Mouse (Mus musculus) lung, embryonic 15.5 days (tissue): ENCODE data around the gene Haus2. TPM values are rescaled to one million over a fixed set of nuclear protein-coding genes. Genes with fewer than 3 reads are reported as not detected.
A peak's percentile ranks its signal among the peaks of the same experiment; 100 is the strongest.

Experiments
- ATAC-seq: fragments of 200-750 bp; cut with Nextera tagmentation; 2 replicates; pipeline ENCODE4 v1.8.0; 2017; ENCODE audit warnings: moderate number of reproducible peaks, borderline replicate concordance; ENCODE audit not compliant: low FRiP score, low TSS enrichment; ENCODE audit errors: extremely low read depth
- H3K27ac ChIP-seq: fragments of 300-500 bp; sonication (generic); 2 replicates; pipeline ENCODE4 v1.5.1; 2015; ENCODE audit warnings: moderate library complexity, mild to moderate bottlenecking, inconsistent platforms
- H3K27me3 ChIP-seq: fragments of 300-500 bp; sonication (generic); 2 replicates; pipeline ENCODE4 v1.6.1; 2015; ENCODE audit warnings: inconsistent platforms
- H3K36me3 ChIP-seq: fragments of 300-500 bp; sonication (generic); 2 replicates; pipeline ENCODE4 v1.6.1; 2015; ENCODE audit warnings: inconsistent platforms
- H3K4me1 ChIP-seq: fragments of 300-500 bp; sonication (generic); 2 replicates; pipeline ENCODE4 v1.6.1; 2015; ENCODE audit warnings: inconsistent platforms
- H3K4me2 ChIP-seq: fragments of 300-500 bp; sonication (generic); 2 replicates; pipeline ENCODE4 v1.6.1; 2015; ENCODE audit warnings: inconsistent platforms, mild to moderate bottlenecking, moderate library complexity
- H3K4me3 ChIP-seq: fragments of 300-500 bp; sonication (generic); 2 replicates; pipeline ENCODE4 v1.5.1; 2015; ENCODE audit warnings: mild to moderate bottlenecking, inconsistent platforms
- H3K9ac ChIP-seq: fragments of 300-500 bp; sonication (generic); 2 replicates; pipeline ENCODE4 v1.6.1; 2015; ENCODE audit warnings: inconsistent platforms
- H3K9me3 ChIP-seq: fragments of 300-500 bp; sonication (generic); 2 replicates; pipeline ENCODE4 v1.6.1; 2016; ENCODE audit warnings: inconsistent platforms
- WGBS: fragments of 180-500 bp; shearing (Covaris S2); methylation state at CpG from one replicate; pipeline ENCODE4 v1.1.7; 2015; 5-methylcytosine and 5-hydroxymethylcytosine counted together
- polyA plus RNA-seq: library from polyadenylated mRNA; unstranded; fragments of >200 nt; fragmentation: Nextera tagmentation; extraction: Ambion mirVana; gene quantifications from 2 replicates; pipeline ENCODE4 v1.2.1, GENCODE M21; 2015

Haus2 gene
- polyA plus RNA-seq, 1 experiment from 2014 or later: 21.9 TPM

DNA sequence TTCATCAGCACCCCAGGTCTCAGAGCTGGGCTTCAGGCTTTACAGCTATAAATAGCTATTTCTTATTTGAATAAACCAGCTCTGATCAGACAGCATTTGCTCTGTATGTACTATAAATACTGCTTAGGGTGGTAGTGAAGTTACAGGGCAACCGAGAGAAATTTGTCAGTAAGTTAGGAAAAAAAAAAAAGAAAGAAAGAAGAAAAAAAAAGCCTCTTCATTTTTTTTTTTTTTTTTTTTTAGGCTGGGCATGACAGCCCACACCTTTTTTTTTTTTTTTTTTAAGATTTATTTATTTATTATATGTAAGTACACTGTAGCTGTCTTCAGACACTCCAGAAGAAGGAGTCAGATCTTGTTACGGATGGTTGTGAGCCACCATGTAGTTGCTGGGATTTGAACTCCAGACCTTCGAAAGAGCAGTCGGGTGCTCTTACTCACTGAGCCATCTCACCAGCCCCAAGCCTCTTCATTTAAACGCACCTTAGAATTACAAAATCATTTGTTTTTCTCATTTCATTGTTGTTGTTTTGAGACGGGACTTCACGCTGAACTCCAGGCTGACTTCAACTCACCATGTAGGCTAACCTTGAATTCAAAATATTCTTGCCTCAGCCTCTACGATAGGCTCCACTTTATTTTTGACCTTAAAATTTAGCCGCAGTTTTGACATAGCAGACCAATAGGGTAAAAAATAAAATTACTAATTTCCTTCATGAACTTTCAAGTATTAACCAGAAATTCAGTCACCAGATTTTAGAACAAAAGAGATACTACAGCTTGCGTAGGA lies 19.1 kb downstream of the Haus2 start:
- WGBS: 24% methylated on average over 10 of the region's 10 CpGs
- H3K36me3 ChIP-seq: peaks cover 12% of the 10 kb centered on the region
- peak overlapping the region; percentile 37; the same call in 1 of the 2 replicates for H3K27ac ChIP-seq
- peaks cover 25% of the 10 kb centered on the region for H3K4me1 ChIP-seq
- peak; percentile 19; the same call in 1 of the 2 replicates for ATAC-seq
- H3K4me2 ChIP-seq: peak overlapping the region; percentile 66
- no peak overlapping the region for H3K9ac ChIP-seq
- no peaks in the 10 kb centered on the region for H3K27me3 ChIP-seq
- no peaks in the 10 kb centered on the region for H3K9me3 ChIP-seq
- peak overlapping the region; percentile 68 for H3K4me3 ChIP-seq

DNA sequence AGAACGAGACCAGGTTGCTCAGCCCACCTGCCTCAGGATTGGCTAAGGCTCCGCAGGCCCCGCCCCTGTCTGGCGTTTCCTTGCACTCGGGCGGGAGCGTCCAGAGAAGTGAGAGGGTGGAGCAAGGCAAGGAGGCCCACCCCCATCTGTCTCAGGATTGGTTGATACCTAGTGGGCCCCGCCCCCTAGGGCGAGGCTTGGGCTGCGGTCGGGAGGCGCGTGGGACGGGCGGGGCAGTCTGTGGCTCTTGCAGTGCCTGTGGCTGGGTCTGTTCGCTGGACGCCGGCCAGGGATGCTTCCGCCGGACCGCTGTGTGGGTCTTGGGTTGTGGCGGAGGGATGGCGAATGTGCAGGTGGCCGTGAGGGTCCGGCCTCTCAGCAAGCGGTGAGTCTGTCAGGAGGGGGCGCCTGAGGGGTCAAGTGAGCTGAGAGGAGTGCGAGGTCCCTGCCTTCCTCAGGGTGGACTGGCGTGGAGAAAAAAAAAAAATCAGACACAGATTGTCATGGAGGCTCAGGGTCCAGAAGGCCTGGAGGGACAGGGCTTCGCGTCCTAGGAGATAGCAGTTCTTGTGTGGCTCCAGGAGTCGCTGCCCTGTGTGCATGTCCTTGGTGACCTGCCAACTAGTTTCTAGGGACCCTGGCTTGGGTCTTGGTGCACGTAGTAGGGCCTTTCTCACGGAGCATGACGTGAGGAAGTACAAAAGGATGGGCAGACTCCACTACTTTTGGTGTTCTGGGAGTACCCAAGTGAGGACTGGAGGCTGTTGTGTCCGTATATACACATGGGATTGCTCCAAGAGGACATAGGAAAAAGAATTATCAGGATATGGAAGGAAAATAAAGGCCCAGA lies 19.9 kb downstream of the Haus2 start, which contains the start of gene Stard9:
Gene Stard9 (plus strand): TSS at position 236 of the 850 bp plus-strand sequence.
- Histone ChIP-seq H3K4me2 (peak within 1 kb of the TSS; percentile 66), H3K9ac (peak within 1 kb of the TSS; percentile 46), H3K4me1 (peaks cover 25% of the 10 kb centered on the region), H3K27ac (peak within 1 kb of the TSS; percentile 60), H3K4me3 (peak within 1 kb of the TSS; percentile 68), H3K9me3 (no peaks in the 10 kb centered on the region), H3K27me3 (no peaks in the 10 kb centered on the region), H3K36me3 (peaks cover 19% of the 10 kb centered on the region)
- WGBS: 2% methylated on average over 36 of the region's 36 CpGs
- ATAC-seq: peak; percentile 100

DNA sequence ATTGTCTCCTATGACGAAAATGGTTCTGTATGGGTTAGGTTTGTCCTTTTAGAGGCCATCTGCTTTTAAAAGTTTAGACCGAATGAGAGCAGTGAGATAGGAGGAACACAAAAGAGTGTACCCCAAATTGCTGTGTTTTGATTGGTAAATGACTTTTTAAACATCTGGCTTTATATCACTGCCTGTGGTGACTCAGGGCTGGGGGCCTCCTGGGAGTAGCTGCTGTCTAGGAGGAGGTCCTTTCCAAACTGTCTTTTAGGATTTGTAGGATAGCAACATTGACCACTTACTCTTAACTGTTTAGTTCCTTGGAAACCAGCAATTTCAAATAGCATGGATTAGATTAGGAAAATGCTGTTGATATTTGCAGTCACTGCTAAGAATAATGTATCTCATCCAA lies 21.1 kb downstream of the Haus2 start:
- 70% methylated on average over 2 of the region's 2 CpGs for WGBS
- ATAC-seq: no peak
- H3K4me2 ChIP-seq: peak overlapping the region; percentile 66
- peaks cover 25% of the 10 kb centered on the region for H3K4me1 ChIP-seq
- H3K9me3 ChIP-seq: no peaks in the 10 kb centered on the region
- peak overlapping the region; percentile 68 for H3K4me3 ChIP-seq
- H3K27me3 ChIP-seq: no peaks in the 10 kb centered on the region
- no peak overlapping the region for H3K27ac ChIP-seq
- peaks cover 29% of the 10 kb centered on the region for H3K36me3 ChIP-seq
- no peak overlapping the region for H3K9ac ChIP-seq

DNA sequence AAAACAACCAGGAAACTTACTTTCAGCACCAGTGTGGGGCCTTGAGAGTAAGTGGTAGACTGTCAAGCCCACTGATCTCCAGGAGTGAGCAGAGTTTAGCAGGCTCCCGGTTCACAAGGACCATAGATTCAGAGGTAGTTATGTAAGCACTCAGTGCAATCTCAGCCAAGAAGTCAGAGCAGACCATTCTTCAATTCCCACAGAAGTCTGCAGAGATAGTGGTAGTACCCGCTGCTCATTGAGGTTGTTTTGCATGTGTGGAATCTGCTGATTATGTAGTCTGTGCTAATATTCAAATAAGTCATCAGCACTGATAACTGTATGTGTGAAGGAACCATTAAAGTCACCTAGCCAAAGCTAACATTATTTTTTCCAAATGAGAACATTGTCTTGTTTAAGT lies 21.5 kb downstream of the Haus2 start:
- ATAC-seq: no peak
- Histone ChIP-seq H3K36me3 (peaks cover 33% of the 10 kb centered on the region), H3K4me2 (peak overlapping the region; percentile 66), H3K27me3 (no peaks in the 10 kb centered on the region), H3K9ac (no peak overlapping the region), H3K9me3 (no peaks in the 10 kb centered on the region), H3K27ac (no peak overlapping the region), H3K4me1 (peaks cover 25% of the 10 kb centered on the region), H3K4me3 (peak overlapping the region; percentile 68; the same call in 1 of the 2 replicates)
- 51% methylated on average over 2 of the region's 2 CpGs for WGBS

DNA sequence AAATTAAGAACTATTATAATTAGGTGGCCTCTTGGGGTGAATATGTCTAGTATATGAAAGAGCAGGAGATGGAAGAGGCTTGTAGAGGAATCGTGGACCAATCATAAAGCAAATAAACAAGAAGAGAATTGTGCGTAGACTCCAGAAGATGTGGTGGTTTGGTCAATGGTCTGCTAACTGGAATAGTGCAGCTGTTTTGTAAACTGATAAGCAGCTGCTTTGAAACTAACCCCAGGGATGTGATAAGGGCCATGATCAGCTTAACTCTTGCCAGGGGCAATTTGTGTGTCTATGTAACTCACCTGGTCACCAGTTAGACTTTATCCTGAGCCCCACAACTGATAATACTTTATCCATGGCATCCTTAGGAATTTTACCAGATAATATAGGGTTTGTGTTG lies 22.3 kb downstream of the Haus2 start:
- Histone ChIP-seq H3K36me3 (peaks cover 33% of the 10 kb centered on the region), H3K27me3 (no peaks in the 10 kb centered on the region), H3K4me1 (peaks cover 25% of the 10 kb centered on the region), H3K9ac (no peak overlapping the region), H3K9me3 (no peaks in the 10 kb centered on the region), H3K4me2 (peak overlapping the region; percentile 29; the same call in 1 of the 2 replicates), H3K4me3 (no peak overlapping the region), H3K27ac (no peak overlapping the region)
- ATAC-seq: no peak
- 51% methylated on average over 2 of the region's 2 CpGs for WGBS

DNA sequence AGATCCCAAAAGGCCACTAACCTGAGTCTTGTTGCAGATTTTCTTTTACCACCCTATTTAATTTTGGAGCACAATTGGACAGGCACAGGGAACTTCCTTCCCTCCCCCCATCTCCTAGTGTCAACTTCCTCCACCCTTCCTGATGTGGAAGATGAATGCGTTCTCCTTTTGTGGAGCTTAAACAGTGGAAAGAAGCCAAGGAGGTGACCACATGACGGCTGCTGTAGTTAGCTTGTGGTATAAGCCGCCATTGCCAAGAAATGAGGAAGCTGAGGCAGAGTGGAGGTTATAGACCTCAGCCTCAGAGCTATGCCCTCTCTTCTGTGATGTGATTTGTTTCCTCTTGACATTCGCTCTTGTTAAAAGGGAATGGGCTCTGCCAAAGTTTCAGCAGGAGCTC lies 22.8 kb downstream of the Haus2 start:
- Histone ChIP-seq H3K27me3 (no peaks in the 10 kb centered on the region), H3K9ac (no peak overlapping the region), H3K4me2 (peak overlapping the region; percentile 29; the same call in 1 of the 2 replicates), H3K36me3 (peaks cover 33% of the 10 kb centered on the region), H3K4me3 (no peak overlapping the region), H3K9me3 (no peaks in the 10 kb centered on the region), H3K27ac (peak overlapping the region; percentile 49), H3K4me1 (peaks cover 25% of the 10 kb centered on the region)
- no peak for ATAC-seq
- 45% methylated on average over 4 of the region's 4 CpGs for WGBS

DNA sequence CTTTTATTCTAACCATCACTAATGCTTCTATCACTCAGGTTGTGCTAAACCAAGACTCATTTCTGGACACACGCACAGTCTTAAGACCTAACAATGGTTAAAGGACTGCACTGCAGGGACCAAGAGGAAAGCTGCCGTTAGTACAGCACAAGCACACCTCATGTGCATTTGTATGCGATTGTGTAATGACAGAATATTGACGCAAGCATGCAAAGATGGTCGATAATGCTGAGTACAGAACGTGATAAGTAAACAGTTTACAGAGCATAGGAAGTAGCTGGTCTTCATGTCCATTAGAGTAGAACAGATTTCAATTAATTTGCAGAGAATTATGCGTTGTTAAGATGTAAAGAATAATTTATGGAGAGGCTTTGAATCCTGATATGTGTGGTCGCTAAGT lies 31.7 kb downstream of the Haus2 start:
- H3K9me3 ChIP-seq: no peaks in the 10 kb centered on the region
- no peak overlapping the region for H3K9ac ChIP-seq
- WGBS: 82% methylated on average over 8 of the region's 8 CpGs
- H3K36me3 ChIP-seq: peaks cover 8% of the 10 kb centered on the region; the same call in 1 of the 2 replicates
- no peaks in the 10 kb centered on the region for H3K27me3 ChIP-seq
- no peak overlapping the region for H3K27ac ChIP-seq
- no peak for ATAC-seq
- no peak overlapping the region for H3K4me2 ChIP-seq
- H3K4me1 ChIP-seq: peaks cover 8% of the 10 kb centered on the region
- no peak overlapping the region for H3K4me3 ChIP-seq

DNA sequence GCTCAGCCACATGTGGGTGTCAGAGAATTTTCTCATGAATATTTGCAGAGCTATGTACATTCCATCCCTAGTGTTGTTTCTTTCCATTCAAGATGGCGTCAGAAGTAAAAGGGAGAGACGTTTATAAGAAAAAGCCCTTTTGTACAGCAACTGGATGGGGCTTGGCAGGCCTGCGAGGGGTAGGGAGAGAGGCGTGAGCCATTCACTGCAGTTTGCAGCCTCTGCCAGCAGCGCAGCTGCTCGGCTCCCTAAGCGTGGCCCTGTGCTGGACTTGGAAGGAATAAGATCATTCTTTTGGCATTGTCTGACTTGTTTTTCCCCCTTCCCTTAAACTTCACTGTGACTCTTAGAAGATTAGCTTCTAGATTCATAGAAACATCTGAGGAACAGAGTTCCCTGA lies 34.7 kb downstream of the Haus2 start:
- ATAC-seq: peak; percentile 96
- Histone ChIP-seq H3K4me1 (peaks cover 8% of the 10 kb centered on the region), H3K4me3 (no peak overlapping the region), H3K27me3 (no peaks in the 10 kb centered on the region), H3K36me3 (peaks cover 8% of the 10 kb centered on the region; the same call in 1 of the 2 replicates), H3K9ac (no peak overlapping the region), H3K9me3 (no peaks in the 10 kb centered on the region), H3K27ac (peak overlapping the region; percentile 80), H3K4me2 (0 out of 2 replicates have a peak overlapping the region, but pooled peaks have one; percentile 4)
- WGBS: 37% methylated on average over 7 of the region's 7 CpGs

DNA sequence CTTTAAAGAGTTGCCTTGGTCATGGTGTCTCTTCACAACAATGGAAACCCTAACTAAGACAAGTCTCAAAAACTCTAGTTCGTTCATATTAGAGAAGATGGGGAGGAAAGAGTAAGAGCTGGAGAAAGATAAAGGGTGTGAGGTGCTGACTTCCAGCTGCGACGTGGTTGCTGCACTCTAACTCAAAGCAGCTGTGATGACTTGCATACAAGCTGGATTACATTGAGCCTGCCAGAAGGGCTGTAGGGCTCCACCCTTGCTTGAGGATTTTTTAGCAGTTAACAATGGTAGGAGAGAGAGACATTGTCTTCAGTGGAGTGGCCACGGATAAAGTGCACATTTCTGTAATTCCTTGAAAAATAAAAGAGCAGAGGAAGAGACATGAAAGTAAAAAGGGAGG lies 37.6 kb downstream of the Haus2 start:
- H3K36me3 ChIP-seq: no peaks in the 10 kb centered on the region
- H3K27me3 ChIP-seq: no peaks in the 10 kb centered on the region
- 43% methylated on average over 4 of the region's 4 CpGs for WGBS
- H3K4me2 ChIP-seq: no peak overlapping the region
- H3K9me3 ChIP-seq: no peaks in the 10 kb centered on the region
- H3K27ac ChIP-seq: peak overlapping the region; percentile 64
- peaks cover 10% of the 10 kb centered on the region for H3K4me1 ChIP-seq
- no peak overlapping the region for H3K9ac ChIP-seq
- no peak overlapping the region for H3K4me3 ChIP-seq
- ATAC-seq: peak; percentile 70

DNA sequence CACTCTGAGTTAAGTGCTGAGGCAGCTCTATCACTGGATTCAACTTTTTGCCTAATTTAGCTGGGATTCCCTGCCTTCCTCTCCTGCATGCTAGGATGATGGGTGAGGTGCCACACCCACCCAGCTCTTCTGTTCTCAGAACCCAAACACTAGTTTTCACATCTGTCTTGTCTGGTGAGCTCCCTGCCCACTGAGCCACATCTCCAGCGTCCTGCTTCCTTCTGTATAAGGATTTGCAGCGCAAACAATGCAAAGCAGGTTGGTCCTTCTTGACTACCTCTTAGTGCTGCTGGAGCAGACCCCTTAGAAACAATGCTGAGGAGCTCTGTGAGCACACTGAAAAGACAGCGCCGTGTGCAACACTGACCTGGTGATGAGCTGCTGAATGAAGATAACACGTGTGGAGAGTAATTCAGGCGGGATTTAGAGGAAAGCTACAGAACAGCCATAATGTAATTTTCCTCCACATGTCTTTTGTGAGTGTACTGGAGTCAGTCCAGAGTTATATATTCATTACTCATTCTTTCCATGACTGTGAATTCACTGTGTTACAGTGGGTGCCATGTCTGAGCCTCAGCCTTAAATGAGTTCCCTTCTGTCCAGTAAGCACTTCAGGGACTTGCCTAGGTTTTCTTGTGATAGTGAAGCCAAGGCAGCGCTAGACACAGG lies 43.2 kb downstream of the Haus2 start:
- peak; percentile 52; the same call in 1 of the 2 replicates for ATAC-seq
- Histone ChIP-seq H3K4me3 (no peak overlapping the region), H3K27me3 (no peaks in the 10 kb centered on the region), H3K27ac (peak overlapping the region; percentile 74), H3K4me2 (no peak overlapping the region; the same call in 1 of the 2 replicates), H3K4me1 (peaks cover 19% of the 10 kb centered on the region), H3K36me3 (no peaks in the 10 kb centered on the region), H3K9me3 (no peaks in the 10 kb centered on the region), H3K9ac (no peak overlapping the region)
- 55% methylated on average over 7 of the region's 7 CpGs for WGBS

DNA sequence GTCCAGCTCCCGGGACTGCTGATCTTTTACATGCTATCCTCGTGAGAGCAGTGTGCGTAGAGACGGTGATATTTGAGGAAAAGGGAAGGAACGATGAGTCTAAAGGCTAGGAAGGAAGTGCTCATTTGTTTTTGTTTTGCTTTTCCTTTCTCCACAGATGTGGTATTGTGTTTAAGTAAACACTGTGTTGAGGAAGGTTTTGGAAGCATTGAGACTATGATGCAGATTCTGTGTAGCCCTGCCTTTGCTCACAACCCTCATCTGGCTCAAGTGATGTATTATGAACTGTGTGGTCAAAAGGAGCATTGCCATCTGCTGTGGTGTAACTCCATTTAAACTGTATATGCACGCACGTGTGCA lies 43.7 kb downstream of the Haus2 start:
- Histone ChIP-seq H3K27ac (peak overlapping the region; percentile 74), H3K36me3 (no peaks in the 10 kb centered on the region), H3K4me2 (no peak overlapping the region), H3K9ac (no peak overlapping the region), H3K27me3 (no peaks in the 10 kb centered on the region), H3K4me3 (no peak overlapping the region), H3K9me3 (no peaks in the 10 kb centered on the region), H3K4me1 (peaks cover 19% of the 10 kb centered on the region)
- WGBS: 65% methylated on average over 7 of the region's 7 CpGs
- ATAC-seq: peak; percentile 27; the same call in 1 of the 2 replicates
